Mouse (Mus musculus): ENCODE measurements around the gene Primpol.

- TF ChIP-seq POLR2A (IDR thresholded peaks at IDR 0.05; ENCODE audit: control insufficient read depth in 1 of 2, insufficient read depth in 1 of 2, low read depth in 1 of 2, low read length in 2 of 2, poor library complexity in 1 of 2) (peak in 1 of 2 experiments; percentile 56; a peak in 2 of 4 replicates), USF1 (IDR thresholded peaks at IDR 0.05; ENCODE audit: low read depth, low read length) (no peak), SMC3 (IDR thresholded peaks at IDR 0.05; ENCODE audit: low read depth, low read length) (no peak), HCFC1 (IDR thresholded peaks at IDR 0.05; ENCODE audit: low read depth, low read length) (peak; percentile 74), GABPA (IDR thresholded peaks at IDR 0.05; ENCODE audit: low read depth, low read length) (no peak)
Measured at GRCm38 (mm10) chr8:46615936-46616335, 1.1 kb downstream of the Primpol start.
